Mouse (Mus musculus): ENCODE measurements around the gene Gucy2g.

GRCm38 (mm10) chr19:55236564-55236963, 4.5 kb downstream of the Gucy2g start:
- TF ChIP-seq POLR2A (IDR thresholded peaks at IDR 0.05; ENCODE audit: extremely low read depth, insufficient read depth, low read length) (no peak), CTCF (IDR thresholded peaks at IDR 0.05; ENCODE audit: extremely low read depth, insufficient read depth, low read length) (no peak)
